Mouse (Mus musculus): ENCODE measurements around the gene Aven. TPM values are rescaled to one million over a fixed set of nuclear protein-coding genes. Genes with fewer than 3 reads are reported as not detected.
A peak's percentile ranks its signal among the peaks of the same experiment; 100 is the strongest.

Aven gene
- polyA plus RNA-seq, 1 experiment from 2014 or later, result 10.6 TPM

GRCm38 (mm10) chr2:112474997-112475724, 17.6 kb upstream of the Aven start:
- no peak overlapping the region for H3K4me3 ChIP-seq (ENCODE audit: inconsistent target)
- H3K27ac ChIP-seq, result no peak overlapping the region
- H3K79me2 ChIP-seq (ENCODE audit: inconsistent target), result no peaks in the 10 kb centered on the region
- no peaks in the 10 kb centered on the region for H3K36me3 ChIP-seq (ENCODE audit: inconsistent target)
- WGBS (ENCODE audit: missing documents), result 45% methylated on average over 5 of the region's 5 CpGs

DNA sequence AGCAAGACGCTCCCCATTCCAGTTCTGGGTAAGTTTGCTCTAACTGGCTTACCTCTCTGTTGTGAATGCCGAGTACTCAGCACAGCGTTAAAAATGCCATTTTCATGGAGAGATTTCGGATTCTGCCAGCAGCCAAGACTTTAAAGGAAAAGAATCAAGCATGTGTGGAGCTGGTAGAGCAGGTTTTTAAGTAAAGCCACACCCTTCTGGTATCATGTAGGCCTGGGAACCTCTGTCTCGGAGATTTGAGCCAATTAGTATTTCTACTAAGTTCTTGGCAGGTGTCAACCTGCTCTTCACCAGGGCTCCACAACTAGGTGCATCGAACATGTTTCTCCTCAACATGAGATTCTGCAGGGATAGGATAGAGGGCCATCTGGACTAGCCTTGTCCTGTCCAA, 16.2 kb upstream of the Aven start:
- no peak overlapping the region for H3K4me3 ChIP-seq (ENCODE audit: inconsistent target)
- 91% methylated on average over 6 of the region's 6 CpGs for WGBS (ENCODE audit: missing documents)
- no peaks in the 10 kb centered on the region for H3K36me3 ChIP-seq (ENCODE audit: inconsistent target)
- H3K79me2 ChIP-seq (ENCODE audit: inconsistent target), result no peaks in the 10 kb centered on the region
- H3K27ac ChIP-seq, result no peak overlapping the region

DNA sequence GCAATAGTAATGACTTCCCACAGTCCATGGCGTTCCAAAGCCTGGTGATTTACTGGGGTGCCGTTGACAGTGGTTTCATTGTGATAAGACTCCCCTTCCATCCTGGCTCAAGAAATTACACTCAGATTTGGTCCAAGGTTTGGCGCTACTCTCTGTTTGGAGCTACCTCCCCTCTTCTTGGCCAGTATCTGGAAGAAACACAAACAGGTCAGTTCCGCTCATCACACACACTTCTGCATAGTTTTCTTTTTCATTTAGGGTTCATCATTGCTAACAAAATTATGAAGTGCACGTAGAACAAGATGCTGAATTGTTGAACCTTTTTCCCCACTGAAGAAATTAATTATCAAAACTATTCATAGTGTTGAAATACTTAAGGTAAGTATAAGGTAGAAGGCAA, 12.1 kb upstream of the Aven start, which contains the start of gene Chrm5:
Gene Chrm5 (minus strand): TSS at position 101 of the 400 bp plus-strand sequence.
- H3K4me3 ChIP-seq (ENCODE audit: inconsistent target), result no peak within 1 kb of the TSS
- no peak within 1 kb of the TSS for H3K27ac ChIP-seq
- H3K36me3 ChIP-seq (ENCODE audit: inconsistent target), result no peaks in the 10 kb centered on the region
- WGBS (ENCODE audit: missing documents), result 83% methylated on average over 5 of the region's 5 CpGs
- H3K79me2 ChIP-seq (ENCODE audit: inconsistent target), result no peaks in the 10 kb centered on the region

- H3K79me2 ChIP-seq (ENCODE audit: inconsistent target), result no peaks in the 10 kb centered on the region
- no peak overlapping the region for H3K4me3 ChIP-seq (ENCODE audit: inconsistent target)
- WGBS (ENCODE audit: missing documents), result 0% methylated on average over 2 of the region's 2 CpGs
- H3K27ac ChIP-seq, result no peak overlapping the region
- H3K36me3 ChIP-seq (ENCODE audit: inconsistent target), result no peaks in the 10 kb centered on the region
These were observed 11.2 kb upstream of the Aven start for GRCm38 (mm10) chr2:112481564-112481963.

GRCm38 (mm10) chr2:112482533-112483333, 10.0 kb upstream of the Aven start:
- no peaks in the 10 kb centered on the region for H3K79me2 ChIP-seq (ENCODE audit: inconsistent target)
- H3K4me3 ChIP-seq (ENCODE audit: inconsistent target), result no peak overlapping the region
- H3K36me3 ChIP-seq (ENCODE audit: inconsistent target), result no peaks in the 10 kb centered on the region
- no peak overlapping the region for H3K27ac ChIP-seq
- 98% methylated on average over 5 of the region's 5 CpGs for WGBS (ENCODE audit: missing documents)

DNA sequence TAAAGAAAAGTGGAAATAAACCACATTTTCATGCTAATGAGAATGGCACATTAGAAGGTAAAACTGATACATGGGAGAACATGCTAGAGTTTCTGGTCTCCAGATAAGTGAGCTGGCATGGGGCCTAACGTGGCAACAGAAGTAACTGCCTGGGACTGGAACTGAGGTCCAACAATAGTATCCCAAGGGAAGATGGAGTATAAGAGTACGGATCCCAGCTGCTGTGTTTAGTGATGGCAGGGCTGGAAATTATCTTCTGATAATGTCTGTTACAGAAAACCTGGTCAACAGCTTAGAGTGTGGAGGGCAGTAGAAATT, 9.5 kb upstream of the Aven start:
- no peak overlapping the region for H3K4me3 ChIP-seq (ENCODE audit: inconsistent target)
- H3K36me3 ChIP-seq (ENCODE audit: inconsistent target), result no peaks in the 10 kb centered on the region

DNA sequence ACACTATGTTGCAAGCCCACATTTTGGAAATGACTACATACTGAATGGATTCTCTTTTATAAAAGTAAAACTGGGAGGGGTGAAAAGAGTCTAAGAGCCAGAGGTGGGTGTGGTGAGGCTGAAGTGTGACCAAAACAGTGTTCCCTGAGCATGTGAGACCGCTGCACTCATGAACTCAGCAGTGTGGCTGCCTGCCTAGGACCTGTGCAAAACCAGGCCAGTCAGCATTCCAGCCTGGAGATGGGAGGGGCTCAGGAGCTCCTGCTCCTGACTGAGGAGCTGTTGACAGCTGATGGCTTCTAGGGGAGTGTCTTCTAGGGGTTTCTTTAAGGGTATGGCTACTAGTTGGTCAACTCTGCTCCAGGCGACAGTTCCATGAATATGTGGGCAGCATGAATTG, 7.9 kb upstream of the Aven start:
- Histone ChIP-seq H3K36me3 (ENCODE audit: inconsistent target) (no peaks in the 10 kb centered on the region), H3K4me3 (ENCODE audit: inconsistent target) (no peak overlapping the region)
- 100% methylated on average over 1 of the region's 2 CpGs for WGBS (ENCODE audit: missing documents)

More for the DNA sequence above, 9.5 kb upstream of the Aven start:
- H3K27ac ChIP-seq, result no peak overlapping the region
- no peaks in the 10 kb centered on the region for H3K79me2 ChIP-seq (ENCODE audit: inconsistent target)
- 82% methylated on average over 2 of the region's 2 CpGs for WGBS (ENCODE audit: missing documents)

DNA sequence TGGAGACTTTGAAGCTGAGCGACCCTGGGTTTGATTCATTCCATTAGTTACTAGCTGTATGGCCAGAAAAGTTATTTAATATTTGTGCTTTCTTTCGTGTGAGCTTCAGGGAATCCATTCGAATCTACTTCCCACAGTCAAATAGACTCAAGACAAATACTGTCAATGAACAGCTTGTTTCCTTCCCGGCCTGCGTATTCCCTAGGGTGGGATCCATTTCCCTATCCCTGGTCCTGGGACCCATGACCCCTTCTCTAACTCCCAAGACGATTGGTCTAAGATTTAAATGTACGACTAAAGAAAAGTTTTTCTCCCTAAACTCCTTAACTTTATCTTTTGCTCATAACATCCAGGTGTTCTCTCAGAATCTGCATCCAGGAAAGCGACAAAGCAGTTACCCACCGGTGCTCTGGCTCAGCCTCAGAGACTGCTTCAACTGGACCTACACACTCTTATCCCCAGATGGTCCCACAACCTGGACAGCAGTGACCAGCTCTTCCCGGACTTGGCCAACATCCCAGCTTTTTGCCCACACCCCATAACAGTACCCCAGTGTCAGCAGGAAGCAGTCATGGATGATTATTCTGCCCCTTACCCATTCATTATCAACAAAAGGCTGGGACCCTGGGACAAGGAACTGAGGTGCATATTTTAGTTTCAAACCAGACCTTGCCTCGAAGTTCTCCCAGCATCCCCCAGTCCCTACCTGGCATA, 2.1 kb upstream of the Aven start:
- H3K4me3 ChIP-seq (ENCODE audit: inconsistent target), result no peak overlapping the region
- no peaks in the 10 kb centered on the region for H3K79me2 ChIP-seq (ENCODE audit: inconsistent target)
- H3K36me3 ChIP-seq (ENCODE audit: inconsistent target), result no peaks in the 10 kb centered on the region
- 91% methylated on average over 11 of the region's 11 CpGs for WGBS (ENCODE audit: missing documents)
- H3K27ac ChIP-seq, result no peak overlapping the region

More for the DNA sequence above, 7.9 kb upstream of the Aven start:
- Histone ChIP-seq H3K79me2 (ENCODE audit: inconsistent target) (no peaks in the 10 kb centered on the region), H3K27ac (no peak overlapping the region)

DNA sequence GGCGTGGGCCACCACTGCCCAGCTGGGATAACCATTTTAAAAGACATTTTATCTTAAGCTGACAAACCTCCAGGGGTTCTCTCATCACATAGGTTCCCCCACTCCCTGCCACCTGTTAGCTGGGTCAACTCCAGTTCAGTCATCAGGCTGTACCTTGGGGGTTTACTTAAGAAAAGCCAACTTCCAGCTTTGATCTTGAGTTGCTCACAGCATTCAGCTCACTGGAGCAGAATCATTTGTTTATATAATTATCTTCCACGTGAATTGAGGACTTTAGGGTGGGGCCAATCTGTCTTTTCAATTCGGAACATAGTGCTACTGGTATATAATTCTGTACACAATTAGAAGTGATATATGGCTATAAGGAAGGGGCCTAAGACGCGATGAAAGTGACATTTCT, 1.1 kb upstream of the Aven start:
- H3K36me3 ChIP-seq (ENCODE audit: inconsistent target), result no peaks in the 10 kb centered on the region
- WGBS (ENCODE audit: missing documents), result 95% methylated on average over 5 of the region's 5 CpGs
- H3K4me3 ChIP-seq (ENCODE audit: inconsistent target), result no peak overlapping the region
- H3K79me2 ChIP-seq (ENCODE audit: inconsistent target), result no peaks in the 10 kb centered on the region
- H3K27ac ChIP-seq, result no peak overlapping the region

DNA sequence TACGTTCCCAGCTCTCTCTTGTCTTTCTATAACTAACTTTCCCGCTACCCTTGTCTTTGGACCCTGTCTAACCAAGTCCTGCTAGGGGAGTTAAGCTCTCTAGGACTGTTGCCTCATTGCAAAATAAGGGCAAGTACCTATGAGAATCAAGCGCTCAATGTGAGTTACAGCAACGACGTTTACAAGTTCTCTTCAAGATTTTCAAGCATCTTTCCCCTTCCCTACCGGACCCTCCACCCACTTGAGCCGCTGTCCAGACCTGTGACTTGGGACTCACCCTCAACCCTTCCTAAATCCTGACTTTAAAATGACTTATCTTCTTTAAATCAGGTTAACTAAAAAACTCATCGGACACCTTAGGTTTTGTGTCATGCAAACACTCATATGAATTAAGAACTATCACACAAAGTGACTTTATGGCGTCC, 321 bp upstream of the Aven start:
- H3K4me3 ChIP-seq (ENCODE audit: inconsistent target), result peak overlapping the region; percentile 34
- peak overlapping the region; percentile 48 for H3K27ac ChIP-seq
- 9% methylated on average over 9 of the region's 9 CpGs for WGBS (ENCODE audit: missing documents)
- H3K36me3 ChIP-seq (ENCODE audit: inconsistent target), result no peaks in the 10 kb centered on the region
- no peaks in the 10 kb centered on the region for H3K79me2 ChIP-seq (ENCODE audit: inconsistent target)

- H3K4me3 ChIP-seq (ENCODE audit: inconsistent target), result peak overlapping the region; percentile 48
- H3K36me3 ChIP-seq (ENCODE audit: inconsistent target), result no peaks in the 10 kb centered on the region
- H3K79me2 ChIP-seq (ENCODE audit: inconsistent target), result no peaks in the 10 kb centered on the region
- H3K27ac ChIP-seq, result no peak overlapping the region
- WGBS (ENCODE audit: missing documents), result 46% methylated on average over 10 of the region's 11 CpGs
These were observed 936 bp downstream of the Aven start for GRCm38 (mm10) chr2:112493539-112494260.

GRCm38 (mm10) chr2:112497851-112498250, 5.1 kb downstream of the Aven start:
- Histone ChIP-seq H3K4me3 (ENCODE audit: inconsistent target) (no peak overlapping the region), H3K27ac (no peak overlapping the region), H3K36me3 (ENCODE audit: inconsistent target) (no peaks in the 10 kb centered on the region), H3K79me2 (ENCODE audit: inconsistent target) (no peaks in the 10 kb centered on the region)
- WGBS (ENCODE audit: missing documents), result 93% methylated on average over 7 of the region's 7 CpGs

DNA sequence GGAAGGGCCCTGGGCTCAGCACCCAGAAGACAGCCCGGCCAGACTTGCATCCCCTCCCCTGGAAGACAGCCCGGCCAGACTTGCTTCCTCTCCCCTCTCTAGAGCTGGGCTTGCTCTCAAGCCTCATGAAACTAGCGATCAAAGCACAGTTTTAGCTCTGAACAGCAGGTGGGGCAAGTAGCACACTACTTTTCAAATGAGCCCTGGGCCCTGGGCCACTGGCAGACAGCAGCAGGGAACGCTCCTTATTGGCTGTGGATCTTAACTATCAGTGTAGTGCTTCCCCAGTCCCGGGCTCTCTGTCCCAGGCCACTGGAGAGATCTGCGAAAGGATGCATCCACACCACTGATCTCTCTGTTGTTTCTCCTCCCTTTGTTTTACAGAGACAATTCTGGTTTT, 8.4 kb downstream of the Aven start:
- no peaks in the 10 kb centered on the region for H3K36me3 ChIP-seq (ENCODE audit: inconsistent target)
- no peak overlapping the region for H3K27ac ChIP-seq
- no peaks in the 10 kb centered on the region for H3K79me2 ChIP-seq (ENCODE audit: inconsistent target)
- no peak overlapping the region for H3K4me3 ChIP-seq (ENCODE audit: inconsistent target)
- 21% methylated on average over 6 of the region's 6 CpGs for WGBS (ENCODE audit: missing documents)

GRCm38 (mm10) chr2:112503978-112504377, 11.2 kb downstream of the Aven start:
- no peak overlapping the region for H3K4me3 ChIP-seq (ENCODE audit: inconsistent target)
- H3K79me2 ChIP-seq (ENCODE audit: inconsistent target), result no peaks in the 10 kb centered on the region
- no peaks in the 10 kb centered on the region for H3K36me3 ChIP-seq (ENCODE audit: inconsistent target)
- H3K27ac ChIP-seq, result no peak overlapping the region
- WGBS (ENCODE audit: missing documents), result 95% methylated on average over 6 of the region's 6 CpGs
